Mouse (Mus musculus): ENCODE data around the gene Slc7a1. TPM values are rescaled to one million over a fixed set of nuclear protein-coding genes. Genes with fewer than 3 reads are reported as not detected.

The Slc7a1 gene
- total and polyA plus RNA-seq, 3 experiments = 20.5 to 78.3 (median 69.5) TPM

- in situ Hi-C loops (cut with MboI; ENCODE audit: low pct_ligation_motif_present, low pct_unique_long_range_greater_than_20kb, low sequenced_read_pairs) (no loop called here), dilution Hi-C loops (cut with MboI; ENCODE audit: extremely low pct_ligation_motif_present, extremely low pct_unique_long_range_greater_than_20kb, low sequenced_read_pairs) (no loop called here)
- Histone ChIP-seq H3K27me3 (replicated peaks) (peaks cover 16% of the 10 kb centered on the region), H3K9ac (ENCODE audit: insufficient read depth, low read depth) (no peak overlapping the region), H3K27ac (ENCODE audit: insufficient read depth, low read depth) (no peak overlapping the region), H3K9me3 (replicated peaks; ENCODE audit: low read length) (peaks cover 13% of the 10 kb centered on the region), H3K4me1 (ENCODE audit: control insufficient read depth in 1 of 2, insufficient read depth in 2 of 2) (no peaks in the 10 kb centered on the region), H3K79me2 (replicated peaks; ENCODE audit: control insufficient read depth, extremely low read depth, insufficient read depth, poor library complexity, severe bottlenecking) (no peaks in the 10 kb centered on the region), H3K4me3 (replicated peaks in 1 of 3; ENCODE audit: low read depth in 2 of 3, low read length in 2 of 3, poor library complexity in 1 of 3) (no peak overlapping the region), H3K36me3 (replicated peaks in 1 of 2; ENCODE audit: control insufficient read depth in 1 of 2, insufficient read depth in 1 of 2, low read length in 1 of 2) (no peaks in the 10 kb centered on the region), H3K4me2 (ENCODE audit: insufficient read depth, low read depth, poor library complexity, severe bottlenecking) (no peak overlapping the region)
- DNase-seq (ENCODE audit: extremely low read depth) = peak; percentile 17
- no peak for TF ChIP-seq UBTF (IDR thresholded peaks at IDR 0.05; ENCODE audit: low read depth, low read length)
- peak; percentile 47 to 69 for TF ChIP-seq CTCF (conservative IDR thresholded peaks at IDR 0.05 in 1 of 2, IDR thresholded peaks at IDR 0.05 in 1 of 2; ENCODE audit: low read depth in 2 of 2, low read length in 2 of 2)
- TF ChIP-seq SMC3 (IDR thresholded peaks at IDR 0.05; ENCODE audit: low read depth, low read length) = peak; percentile 8; the same call in 1 of the 2 replicates
- TF ChIP-seq ZKSCAN1 (IDR thresholded peaks at IDR 0.05; ENCODE audit: borderline replicate concordance, low read depth, low read length) = no peak
- no peak for TF ChIP-seq MEF2A (IDR thresholded peaks at IDR 0.05; ENCODE audit: borderline replicate concordance, low read depth, low read length)
- peak; percentile 22; the same call in 1 of the 2 replicates for TF ChIP-seq BHLHE40 (IDR thresholded peaks at IDR 0.05; ENCODE audit: low read depth, low read length)
Observed at GRCm38 (mm10) chr5:148293346-148293745, 106.4 kb downstream of the Slc7a1 start.

GRCm38 (mm10) chr5:148292862-148293261 is 106.8 kb downstream of the Slc7a1 start:
- Histone ChIP-seq H3K4me3 (replicated peaks in 1 of 3; ENCODE audit: low read depth in 2 of 3, low read length in 2 of 3, poor library complexity in 1 of 3) (no peak overlapping the region), H3K27ac (ENCODE audit: insufficient read depth, low read depth) (no peak overlapping the region), H3K4me2 (ENCODE audit: insufficient read depth, low read depth, poor library complexity, severe bottlenecking) (no peak overlapping the region), H3K79me2 (replicated peaks; ENCODE audit: control insufficient read depth, extremely low read depth, insufficient read depth, poor library complexity, severe bottlenecking) (no peaks in the 10 kb centered on the region), H3K9me3 (replicated peaks; ENCODE audit: low read length) (peaks cover 13% of the 10 kb centered on the region), H3K4me1 (ENCODE audit: control insufficient read depth in 1 of 2, insufficient read depth in 2 of 2) (no peaks in the 10 kb centered on the region), H3K9ac (ENCODE audit: insufficient read depth, low read depth) (no peak overlapping the region), H3K36me3 (replicated peaks in 1 of 2; ENCODE audit: control insufficient read depth in 1 of 2, insufficient read depth in 1 of 2, low read length in 1 of 2) (no peaks in the 10 kb centered on the region), H3K27me3 (replicated peaks) (peaks cover 11% of the 10 kb centered on the region)
- dilution Hi-C loops (cut with MboI; ENCODE audit: extremely low pct_ligation_motif_present, extremely low pct_unique_long_range_greater_than_20kb, low sequenced_read_pairs) (no loop called here), in situ Hi-C loops (cut with MboI; ENCODE audit: low pct_ligation_motif_present, low pct_unique_long_range_greater_than_20kb, low sequenced_read_pairs) (no loop called here)
- DNase-seq (ENCODE audit: extremely low read depth) = no peak
- no peak for TF ChIP-seq EP300 (IDR thresholded peaks at IDR 0.05; ENCODE audit: low read length)
- TF ChIP-seq ZC3H11A (IDR thresholded peaks at IDR 0.05; ENCODE audit: low read depth, low read length) = no peak
- TF ChIP-seq NELFE (IDR thresholded peaks at IDR 0.05; ENCODE audit: low read depth, low read length) = no peak
- no peak for TF ChIP-seq ZNF384 (IDR thresholded peaks at IDR 0.05; ENCODE audit: low read depth, low read length)
- TF ChIP-seq KAT2A (IDR thresholded peaks at IDR 0.05; ENCODE audit: insufficient replicate concordance, low read length) = no peak
- no peak for TF ChIP-seq SIN3A (IDR thresholded peaks at IDR 0.05; ENCODE audit: low read length)
- TF ChIP-seq MAX (IDR thresholded peaks at IDR 0.05; ENCODE audit: low read length) = no peak
- no peak for TF ChIP-seq BHLHE40 (IDR thresholded peaks at IDR 0.05; ENCODE audit: low read depth, low read length)
- TF ChIP-seq JUND (conservative IDR thresholded peaks at IDR 0.05; ENCODE audit: low read depth, low read length) = no peak
- no peak for TF ChIP-seq POLR2A (IDR thresholded peaks at IDR 0.05; ENCODE audit: low read depth, low read length)

- H3K9me3 ChIP-seq (replicated peaks; ENCODE audit: low read length) = peaks cover 13% of the 10 kb centered on the region
- dilution Hi-C loops (cut with MboI; ENCODE audit: extremely low pct_ligation_motif_present, extremely low pct_unique_long_range_greater_than_20kb, low sequenced_read_pairs) = no loop called here
- no peak for TF ChIP-seq MXI1 (IDR thresholded peaks at IDR 0.05; ENCODE audit: low read depth, low read length)
- TF ChIP-seq SIN3A (IDR thresholded peaks at IDR 0.05; ENCODE audit: low read length) = no peak
- no peak for TF ChIP-seq BHLHE40 (IDR thresholded peaks at IDR 0.05; ENCODE audit: low read depth, low read length)
- no peak for TF ChIP-seq NRF1 (IDR thresholded peaks at IDR 0.05; ENCODE audit: low read depth, low read length)
- TF ChIP-seq POLR2A (IDR thresholded peaks at IDR 0.05; ENCODE audit: low read depth, low read length) = no peak
- TF ChIP-seq HCFC1 (IDR thresholded peaks at IDR 0.05; ENCODE audit: low read depth, low read length) = no peak
- no peak for TF ChIP-seq POLR2AphosphoS2 (IDR thresholded peaks at IDR 0.05; ENCODE audit: low read depth, low read length)
- no peak for TF ChIP-seq E2F4 (IDR thresholded peaks at IDR 0.05; ENCODE audit: insufficient replicate concordance, low read depth, low read length)
- TF ChIP-seq TCF12 (IDR thresholded peaks at IDR 0.05; ENCODE audit: low read depth, low read length) = no peak
- TF ChIP-seq CHD1 (IDR thresholded peaks at IDR 0.05; ENCODE audit: low read depth, low read length) = no peak
- TF ChIP-seq TBP (conservative IDR thresholded peaks at IDR 0.05; ENCODE audit: low read depth, low read length) = no peak
- no peak for TF ChIP-seq GABPA (IDR thresholded peaks at IDR 0.05; ENCODE audit: insufficient replicate concordance, low read depth, low read length)
- TF ChIP-seq CTCF (conservative IDR thresholded peaks at IDR 0.05 in 1 of 2, IDR thresholded peaks at IDR 0.05 in 1 of 2; ENCODE audit: low read depth in 2 of 2, low read length in 2 of 2) = no peak
- TF ChIP-seq KAT2A (IDR thresholded peaks at IDR 0.05; ENCODE audit: insufficient replicate concordance, low read length) = no peak
- TF ChIP-seq RCOR1 (conservative IDR thresholded peaks at IDR 0.05; ENCODE audit: low read depth, low read length) = no peak
- no peak for TF ChIP-seq MAFK (IDR thresholded peaks at IDR 0.05; ENCODE audit: insufficient replicate concordance, low read length)
Observed at GRCm38 (mm10) chr5:148289951-148290350, 109.8 kb downstream of the Slc7a1 start.

More at GRCm38 (mm10) chr5:148289951-148290350, 109.8 kb downstream of the Slc7a1 start:
- Histone ChIP-seq H3K4me3 (replicated peaks in 1 of 3; ENCODE audit: low read depth in 2 of 3, low read length in 2 of 3, poor library complexity in 1 of 3) (no peak overlapping the region), H3K9ac (ENCODE audit: insufficient read depth, low read depth) (no peak overlapping the region), H3K36me3 (replicated peaks in 1 of 2; ENCODE audit: control insufficient read depth in 1 of 2, insufficient read depth in 1 of 2, low read length in 1 of 2) (no peaks in the 10 kb centered on the region), H3K4me2 (ENCODE audit: insufficient read depth, low read depth, poor library complexity, severe bottlenecking) (no peak overlapping the region), H3K79me2 (replicated peaks; ENCODE audit: control insufficient read depth, extremely low read depth, insufficient read depth, poor library complexity, severe bottlenecking) (no peaks in the 10 kb centered on the region), H3K27ac (ENCODE audit: insufficient read depth, low read depth) (no peak overlapping the region), H3K4me1 (ENCODE audit: control insufficient read depth in 1 of 2, insufficient read depth in 2 of 2) (peaks cover 0 to 9% of the 10 kb centered on the region in 2 experiments; a peak in 2 of 4 replicates), H3K27me3 (replicated peaks) (no peaks in the 10 kb centered on the region)
- in situ Hi-C loops (cut with MboI; ENCODE audit: low pct_ligation_motif_present, low pct_unique_long_range_greater_than_20kb, low sequenced_read_pairs) = no loop called here
- DNase-seq (ENCODE audit: extremely low read depth) = no peak
